8 mouse cellular contexts compared by ENCODE assay signal in the genomic region with DNA sequence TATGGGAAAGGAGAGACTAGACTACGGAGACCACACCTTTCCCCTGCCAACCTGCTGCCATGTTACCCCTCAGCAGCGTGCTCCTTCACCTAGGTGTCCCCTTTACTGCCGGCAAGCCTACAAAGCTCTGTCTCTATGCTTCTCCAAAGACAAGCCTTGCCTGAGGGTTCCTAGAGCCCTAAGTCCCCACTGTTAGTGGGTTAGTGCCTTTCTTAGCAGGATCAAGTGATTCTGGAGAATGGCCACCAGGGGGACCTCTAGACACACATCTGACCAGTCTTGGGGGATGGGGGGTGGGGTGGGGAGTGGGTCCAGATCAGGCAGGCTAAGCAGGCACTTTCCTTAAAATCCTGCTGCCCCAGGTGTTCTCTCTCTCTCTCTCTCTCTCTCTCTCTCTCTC. TPM values are rescaled to one million over a fixed set of nuclear protein-coding genes. Genes with fewer than 3 reads are reported as not detected.
A peak's percentile ranks its signal among the peaks of the same experiment; 100 is the strongest.
DNase-seq lines count a peak whose midpoint lies in the region; ATAC-seq and TF ChIP-seq lines count a peak whose summit lies in the region.

No protein-coding gene starts in this region.

- no peak overlapping the region for H3K4me3 ChIP-seq in thymus, adult 2 months (ENCODE audit: control insufficient read depth, insufficient read depth, low read length)
- no peak overlapping the region for H3K4me3 ChIP-seq in embryonic facial prominence, embryonic 10.5 days
- no peak overlapping the region for H3K4me3 ChIP-seq in kidney, postnatal 0 days (replicated peaks; ENCODE audit: low read depth, low read length)
- no peak overlapping the region for H3K4me3 ChIP-seq in midbrain, embryonic 14.5 days (replicated peaks; ENCODE audit: low read depth, low read length)

- H3K9ac ChIP-seq in kidney, postnatal 0 days (ENCODE audit: low read depth, low read length) = no peak overlapping the region
- H3K9ac ChIP-seq in midbrain, embryonic 14.5 days (replicated peaks; ENCODE audit: low read length) = no peak overlapping the region

- no peaks in the 10 kb centered on the region for H3K27me3 ChIP-seq in thymus, adult 2 months (ENCODE audit: control insufficient read depth, insufficient read depth, low read length)
- peaks cover 50% of the 10 kb centered on the region for H3K27me3 ChIP-seq in embryonic facial prominence, embryonic 10.5 days (replicated peaks; ENCODE audit: low read depth, poor library complexity, severe bottlenecking)
- no peaks in the 10 kb centered on the region for H3K27me3 ChIP-seq in kidney, postnatal 0 days (ENCODE audit: insufficient read depth, low read length)
- peaks cover 4% of the 10 kb centered on the region; the same call in 1 of the 2 replicates for H3K27me3 ChIP-seq in midbrain, embryonic 14.5 days (ENCODE audit: control insufficient read depth, insufficient read depth, low read length)

- no peak overlapping the region for H3K27ac ChIP-seq in thymus, adult 2 months (ENCODE audit: control insufficient read depth, insufficient read depth, low read length)
- H3K27ac ChIP-seq in embryonic facial prominence, embryonic 10.5 days (replicated peaks) = no peak overlapping the region
- H3K27ac ChIP-seq in kidney, postnatal 0 days = no peak overlapping the region
- H3K27ac ChIP-seq in midbrain, embryonic 14.5 days (replicated peaks; ENCODE audit: low read depth, low read length) = no peak overlapping the region

- no peak for ATAC-seq in cerebellum, adult (ENCODE audit: insufficient number of reproducible peaks, low FRiP score, low TSS enrichment)
- ATAC-seq in kidney, postnatal 0 days (replicated peaks; ENCODE audit: low FRiP score, low read depth) = peak; percentile 23; the same call in 1 of the 2 replicates
- peak; percentile 57; the same call in 1 of the 2 replicates for ATAC-seq in midbrain, embryonic 14.5 days (ENCODE audit: low FRiP score, low TSS enrichment)

- no peak overlapping the region for H3K4me2 ChIP-seq in kidney, postnatal 0 days (ENCODE audit: low read length)
- H3K4me2 ChIP-seq in midbrain, embryonic 14.5 days (ENCODE audit: low read length) = no peak overlapping the region

- TF ChIP-seq CTCF in thymus, adult 2 months (IDR thresholded peaks at IDR 0.05; ENCODE audit: borderline replicate concordance, control insufficient read depth, extremely low read depth, insufficient read depth, low read length, poor library complexity) = 0 out of 2 replicates have a peak, but pooled peaks have one; percentile 40
- peak; percentile 77 for TF ChIP-seq CTCF in kidney, postnatal 0 days (IDR thresholded peaks at IDR 0.05; ENCODE audit: low read depth)

- no peaks in the 10 kb centered on the region for H3K36me3 ChIP-seq in thymus, adult 2 months (ENCODE audit: control insufficient read depth, insufficient read depth, low read length)
- no peaks in the 10 kb centered on the region for H3K36me3 ChIP-seq in embryonic facial prominence, embryonic 10.5 days (replicated peaks)
- no peaks in the 10 kb centered on the region for H3K36me3 ChIP-seq in kidney, postnatal 0 days (ENCODE audit: insufficient read depth, low read length)
- no peaks in the 10 kb centered on the region for H3K36me3 ChIP-seq in midbrain, embryonic 14.5 days (ENCODE audit: control insufficient read depth, insufficient read depth, low read length)

- WGBS in thymus, adult 2 months = 31% methylated on average over 3 of the region's 3 CpGs
- WGBS in embryonic facial prominence, embryonic 10.5 days = 19% methylated on average over 3 of the region's 3 CpGs
- 26% methylated on average over 3 of the region's 3 CpGs for WGBS in kidney, postnatal 0 days
- 17% methylated on average over 3 of the region's 3 CpGs for WGBS in midbrain, embryonic 14.5 days

- H3K9me3 ChIP-seq in embryonic facial prominence, embryonic 10.5 days = no peaks in the 10 kb centered on the region
- H3K9me3 ChIP-seq in kidney, postnatal 0 days (replicated peaks; ENCODE audit: low read length) = no peaks in the 10 kb centered on the region
- H3K9me3 ChIP-seq in midbrain, embryonic 14.5 days (ENCODE audit: control insufficient read depth, low read length) = no peaks in the 10 kb centered on the region

- DNase-seq in cerebellum, adult 11 months = peak; percentile 52
- DNase-seq in thymus, adult 2 months = peak; percentile 49
- DNase-seq in thymus, adult 18-20 months = no peak
- peak; percentile 78 for DNase-seq in embryonic facial prominence, embryonic 10.5 days (ENCODE audit: low spot score)
- DNase-seq in kidney, postnatal 0 days (ENCODE audit: low spot score) = peak; percentile 66
- DNase-seq in midbrain, embryonic 14.5 days = peak; percentile 82
- no peak for DNase-seq in right cerebral cortex, adult 18-20 months

- H3K4me1 ChIP-seq in thymus, adult 2 months (replicated peaks; ENCODE audit: control insufficient read depth, insufficient read depth, low read length) = peaks cover 25% of the 10 kb centered on the region
- H3K4me1 ChIP-seq in embryonic facial prominence, embryonic 10.5 days = peaks cover 4% of the 10 kb centered on the region; the same call in 1 of the 2 replicates
- no peaks in the 10 kb centered on the region for H3K4me1 ChIP-seq in kidney, postnatal 0 days (replicated peaks; ENCODE audit: insufficient read depth, low read length)
- no peaks in the 10 kb centered on the region for H3K4me1 ChIP-seq in midbrain, embryonic 14.5 days (ENCODE audit: control insufficient read depth, insufficient read depth, low read length)

- no peak for TF ChIP-seq POLR2A in thymus, adult 2 months (IDR thresholded peaks at IDR 0.05; ENCODE audit: control insufficient read depth, extremely low read depth, insufficient read depth, low read length, poor library complexity)

RNA-seq across cellular contexts. Expression of a gene that starts 1.2 kb away (rescaled TPM):
- polyA plus RNA-seq in thymus, adult 2 months (2012; rRNA removed) = 1.9 and 2.0 TPM in 2 replicates
- not detected in 2 replicates for polyA plus RNA-seq in embryonic facial prominence, embryonic 10.5 days (2016; fragmentation: Nextera tagmentation; extraction: Ambion mirVana)
- polyA plus RNA-seq in kidney, postnatal 0 days (2015; fragmentation: Nextera tagmentation; extraction: Ambion mirVana) = 0.06 TPM in 1 of 2 replicates, not detected in the other
- 0.17 and 0.26 TPM in 2 replicates for polyA plus RNA-seq in midbrain, embryonic 14.5 days (2014; fragmentation: Nextera tagmentation; extraction: Ambion mirVana)

RNA-seq across cellular contexts. Expression of a gene that starts 6.6 kb away (rescaled TPM):
- polyA plus RNA-seq in thymus, adult 2 months (2012; rRNA removed) = 86.6 and 100 TPM in 2 replicates
- 4.3 and 5.6 TPM in 2 replicates for polyA plus RNA-seq in embryonic facial prominence, embryonic 10.5 days (2016; fragmentation: Nextera tagmentation; extraction: Ambion mirVana)
- 9.7 and 9.8 TPM in 2 replicates for polyA plus RNA-seq in kidney, postnatal 0 days (2015; fragmentation: Nextera tagmentation; extraction: Ambion mirVana)
- polyA plus RNA-seq in midbrain, embryonic 14.5 days (2014; fragmentation: Nextera tagmentation; extraction: Ambion mirVana) = 16.9 and 17.7 TPM in 2 replicates

RNA-seq across cellular contexts. Expression of a gene that starts 22.7 kb away (rescaled TPM):
- 28.4 and 30.8 TPM in 2 replicates for polyA plus RNA-seq in thymus, adult 2 months (2012; rRNA removed)
- 38.3 and 40.3 TPM in 2 replicates for polyA plus RNA-seq in embryonic facial prominence, embryonic 10.5 days (2016; fragmentation: Nextera tagmentation; extraction: Ambion mirVana)
- 43.9 and 49.9 TPM in 2 replicates for polyA plus RNA-seq in kidney, postnatal 0 days (2015; fragmentation: Nextera tagmentation; extraction: Ambion mirVana)
- polyA plus RNA-seq in midbrain, embryonic 14.5 days (2014; fragmentation: Nextera tagmentation; extraction: Ambion mirVana) = 374 and 422 TPM in 2 replicates

RNA-seq across cellular contexts. Expression of a gene that starts 26.2 kb away (rescaled TPM):
- polyA plus RNA-seq in thymus, adult 2 months (2012; rRNA removed) = 11.7 and 14.0 TPM in 2 replicates
- polyA plus RNA-seq in embryonic facial prominence, embryonic 10.5 days (2016; fragmentation: Nextera tagmentation; extraction: Ambion mirVana) = 0.14 TPM in 1 of 2 replicates, not detected in the other
- 6.9 and 7.8 TPM in 2 replicates for polyA plus RNA-seq in kidney, postnatal 0 days (2015; fragmentation: Nextera tagmentation; extraction: Ambion mirVana)
- polyA plus RNA-seq in midbrain, embryonic 14.5 days (2014; fragmentation: Nextera tagmentation; extraction: Ambion mirVana) = 2.0 and 2.1 TPM in 2 replicates

RNA-seq across cellular contexts. Expression of a gene that starts 34.7 kb away (rescaled TPM):
- polyA plus RNA-seq in thymus, adult 2 months (2012; rRNA removed) = 11.6 and 17.3 TPM in 2 replicates
- 0.60 and 1.4 TPM in 2 replicates for polyA plus RNA-seq in embryonic facial prominence, embryonic 10.5 days (2016; fragmentation: Nextera tagmentation; extraction: Ambion mirVana)
- polyA plus RNA-seq in kidney, postnatal 0 days (2015; fragmentation: Nextera tagmentation; extraction: Ambion mirVana) = 7.7 and 10.3 TPM in 2 replicates
- polyA plus RNA-seq in midbrain, embryonic 14.5 days (2014; fragmentation: Nextera tagmentation; extraction: Ambion mirVana) = 1.7 and 1.9 TPM in 2 replicates

Comparison
In these comparisons a context has a peak if more than half of its experiments do, and no peak if none do; other contexts are left out.
1. DNase-seq: peak in cerebellum, adult 11 months (single experiment), thymus, adult 2 months (single experiment), embryonic facial prominence, embryonic 10.5 days (single experiment), kidney, postnatal 0 days (single experiment) and midbrain, embryonic 14.5 days (single experiment); none in thymus, adult 18-20 months (0 of 2) and right cerebral cortex, adult 18-20 months (single experiment).